Mouse (Mus musculus) Muller cell, postnatal 12 days (primary cell): Measurements from ENCODE around the gene Rims1.

ENCODE experiments used
- DNase-seq: peaks from one replicate; pipeline ENCODE4 v3.0.0-alpha.2; 2015; ENCODE audit errors: inconsistent ontology term

Gene Rims1

GRCm38 (mm10) chr1:22695046-22695445 lies 110.7 kb downstream of the Rims1 start:
- DNase-seq = no peak

GRCm38 (mm10) chr1:22694514-22694913 lies 111.3 kb downstream of the Rims1 start:
- DNase-seq = no peak

- no peak for DNase-seq
Observed at GRCm38 (mm10) chr1:22683455-22683854, 122.3 kb downstream of the Rims1 start.

GRCm38 (mm10) chr1:22664196-22664595 lies 141.6 kb downstream of the Rims1 start:
- DNase-seq = no peak

GRCm38 (mm10) chr1:22661825-22662224 lies 144.0 kb downstream of the Rims1 start:
- DNase-seq = no peak

GRCm38 (mm10) chr1:22655983-22656382 lies 149.8 kb downstream of the Rims1 start:
- no peak for DNase-seq

- no peak for DNase-seq
Observed at GRCm38 (mm10) chr1:22654903-22655302, 150.9 kb downstream of the Rims1 start.

GRCm38 (mm10) chr1:22650588-22650987 lies 155.2 kb downstream of the Rims1 start:
- no peak for DNase-seq

GRCm38 (mm10) chr1:22649432-22649831 lies 156.4 kb downstream of the Rims1 start:
- DNase-seq = no peak

- DNase-seq = no peak
Observed at GRCm38 (mm10) chr1:22645257-22645656, 160.5 kb downstream of the Rims1 start.

- DNase-seq = peak; percentile 48
Observed at GRCm38 (mm10) chr1:22640568-22640967, 165.2 kb downstream of the Rims1 start.

GRCm38 (mm10) chr1:22639702-22640101 lies 166.1 kb downstream of the Rims1 start:
- no peak for DNase-seq

- no peak for DNase-seq
Observed at GRCm38 (mm10) chr1:22633871-22634270, 171.9 kb downstream of the Rims1 start.

GRCm38 (mm10) chr1:22632551-22632950 lies 173.2 kb downstream of the Rims1 start:
- DNase-seq = no peak

GRCm38 (mm10) chr1:22631991-22632390 lies 173.8 kb downstream of the Rims1 start:
- no peak for DNase-seq

- DNase-seq = no peak
Observed at GRCm38 (mm10) chr1:22629011-22629410, 176.8 kb downstream of the Rims1 start.

- no peak for DNase-seq
Observed at GRCm38 (mm10) chr1:22627013-22627412, 178.8 kb downstream of the Rims1 start.

- DNase-seq = no peak
Observed at GRCm38 (mm10) chr1:22626295-22626694, 179.5 kb downstream of the Rims1 start.

GRCm38 (mm10) chr1:22620827-22621226 lies 185.0 kb downstream of the Rims1 start:
- DNase-seq = no peak

- no peak for DNase-seq
Observed at GRCm38 (mm10) chr1:22615601-22616000, 190.2 kb downstream of the Rims1 start.

- DNase-seq = peak; percentile 67
Observed at GRCm38 (mm10) chr1:22613609-22614008, 192.2 kb downstream of the Rims1 start.

- DNase-seq = peak; percentile 48
Observed at GRCm38 (mm10) chr1:22604329-22605044, 201.3 kb downstream of the Rims1 start.

GRCm38 (mm10) chr1:22596197-22596596 lies 209.6 kb downstream of the Rims1 start:
- DNase-seq = no peak

- DNase-seq = no peak
Observed at GRCm38 (mm10) chr1:22594841-22595240, 211.0 kb downstream of the Rims1 start.
